Mouse (Mus musculus): ENCODE results near the gene Ifnz. TPM values are rescaled to one million over a fixed set of nuclear protein-coding genes. Genes with fewer than 3 reads are reported as not detected.
A peak's percentile ranks its signal among the peaks of the same experiment; 100 is the strongest.
"Not testable (repeated sequence)": the region's sequence is repeated elsewhere in the genome, so short reads cannot be mapped to it uniquely, and the experiment has no call there.

Gene Ifnz
- polyA plus RNA-seq (2015; fragmentation: Nextera tagmentation; extraction: Ambion mirVana) = 0.14 and 0.46 TPM in 2 replicates

GRCm38 (mm10) chr4:88781831-88782230 lies at the start of gene Ifnz:
Gene Ifnz (plus strand): TSS chr4:88782131.
- H3K4me2 ChIP-seq (ENCODE audit: low read length) = peak within 1 kb of the TSS; percentile 35; the same call in 1 of the 2 replicates
- 25% methylated on average over 3 of the region's 7 CpGs for WGBS
- H3K27me3 ChIP-seq (ENCODE audit: insufficient read depth, low read length); H3K9me3 ChIP-seq (replicated peaks; ENCODE audit: low read length); H3K4me3 ChIP-seq (replicated peaks; ENCODE audit: low read depth, low read length); H3K9ac ChIP-seq (ENCODE audit: low read depth, low read length); H3K36me3 ChIP-seq (ENCODE audit: insufficient read depth, low read length); ATAC-seq (replicated peaks; ENCODE audit: low FRiP score, low read depth); H3K4me1 ChIP-seq (replicated peaks; ENCODE audit: insufficient read depth, low read length); DNase-seq (ENCODE audit: low spot score): not testable (repeated sequence)
- H3K27ac ChIP-seq = peak within 1 kb of the TSS; percentile 50; the same call in 1 of the 2 replicates

- H3K4me2 ChIP-seq (ENCODE audit: low read length) = no peak overlapping the region
- TF ChIP-seq CTCF (IDR thresholded peaks at IDR 0.05; ENCODE audit: low read depth) = peak; percentile 91
- ATAC-seq (replicated peaks; ENCODE audit: low FRiP score, low read depth) (no peak), DNase-seq (ENCODE audit: low spot score) (peak; percentile 79)
- no peaks in the 10 kb centered on the region for H3K9me3 ChIP-seq (replicated peaks; ENCODE audit: low read length)
- no peak overlapping the region for H3K4me3 ChIP-seq (replicated peaks; ENCODE audit: low read depth, low read length)
- no peaks in the 10 kb centered on the region for H3K27me3 ChIP-seq (ENCODE audit: insufficient read depth, low read length)
- no peak overlapping the region for H3K27ac ChIP-seq
- no peak overlapping the region for H3K9ac ChIP-seq (ENCODE audit: low read depth, low read length)
- WGBS = 6% methylated on average over 2 of the region's 2 CpGs
- no peaks in the 10 kb centered on the region for H3K36me3 ChIP-seq (ENCODE audit: insufficient read depth, low read length)
- H3K4me1 ChIP-seq (replicated peaks; ENCODE audit: insufficient read depth, low read length) = no peaks in the 10 kb centered on the region
These were observed 43.5 kb upstream of the Ifnz start for GRCm38 (mm10) chr4:88738480-88738879.

GRCm38 (mm10) chr4:88739036-88739435 lies 42.9 kb upstream of the Ifnz start:
- no peak for TF ChIP-seq CTCF (IDR thresholded peaks at IDR 0.05; ENCODE audit: low read depth)
- ATAC-seq (replicated peaks; ENCODE audit: low FRiP score, low read depth) (no peak), DNase-seq (ENCODE audit: low spot score) (no peak)
- no peaks in the 10 kb centered on the region for H3K27me3 ChIP-seq (ENCODE audit: insufficient read depth, low read length)
- no peaks in the 10 kb centered on the region for H3K4me1 ChIP-seq (replicated peaks; ENCODE audit: insufficient read depth, low read length)
- WGBS = 89% methylated on average over 6 of the region's 6 CpGs
- H3K9ac ChIP-seq (ENCODE audit: low read depth, low read length) = no peak overlapping the region
- H3K9me3 ChIP-seq (replicated peaks; ENCODE audit: low read length) = no peaks in the 10 kb centered on the region
- no peak overlapping the region for H3K4me3 ChIP-seq (replicated peaks; ENCODE audit: low read depth, low read length)
- H3K36me3 ChIP-seq (ENCODE audit: insufficient read depth, low read length) = no peaks in the 10 kb centered on the region
- H3K4me2 ChIP-seq (ENCODE audit: low read length) = no peak overlapping the region
- no peak overlapping the region for H3K27ac ChIP-seq

GRCm38 (mm10) chr4:88741426-88741825 lies 40.5 kb upstream of the Ifnz start:
- ATAC-seq (replicated peaks; ENCODE audit: low FRiP score, low read depth) (no peak), DNase-seq (ENCODE audit: low spot score) (no peak)
- Histone ChIP-seq H3K4me3 (replicated peaks; ENCODE audit: low read depth, low read length) (no peak overlapping the region), H3K4me2 (ENCODE audit: low read length) (no peak overlapping the region), H3K9ac (ENCODE audit: low read depth, low read length) (no peak overlapping the region), H3K4me1 (replicated peaks; ENCODE audit: insufficient read depth, low read length) (no peaks in the 10 kb centered on the region), H3K27me3 (ENCODE audit: insufficient read depth, low read length) (no peaks in the 10 kb centered on the region), H3K27ac (no peak overlapping the region), H3K9me3 (replicated peaks; ENCODE audit: low read length) (no peaks in the 10 kb centered on the region), H3K36me3 (ENCODE audit: insufficient read depth, low read length) (no peaks in the 10 kb centered on the region)
- no peak for TF ChIP-seq CTCF (IDR thresholded peaks at IDR 0.05; ENCODE audit: low read depth)
- 85% methylated on average over 4 of the region's 4 CpGs for WGBS

GRCm38 (mm10) chr4:88742771-88743371 lies 39.1 kb upstream of the Ifnz start:
- DNase-seq (ENCODE audit: low spot score) (peak; percentile 40), ATAC-seq (replicated peaks; ENCODE audit: low FRiP score, low read depth) (no peak)
- H3K4me1 ChIP-seq (replicated peaks; ENCODE audit: insufficient read depth, low read length) = no peaks in the 10 kb centered on the region
- H3K27me3 ChIP-seq (ENCODE audit: insufficient read depth, low read length) = no peaks in the 10 kb centered on the region
- H3K9me3 ChIP-seq (replicated peaks; ENCODE audit: low read length) = no peaks in the 10 kb centered on the region
- peak; percentile 48; the same call in 1 of the 2 replicates for TF ChIP-seq CTCF (IDR thresholded peaks at IDR 0.05; ENCODE audit: low read depth)
- no peak overlapping the region for H3K4me2 ChIP-seq (ENCODE audit: low read length)
- no peak overlapping the region for H3K4me3 ChIP-seq (replicated peaks; ENCODE audit: low read depth, low read length)
- H3K36me3 ChIP-seq (ENCODE audit: insufficient read depth, low read length) = no peaks in the 10 kb centered on the region
- no peak overlapping the region for H3K27ac ChIP-seq
- no peak overlapping the region for H3K9ac ChIP-seq (ENCODE audit: low read depth, low read length)
- 70% methylated on average over 7 of the region's 7 CpGs for WGBS

- Histone ChIP-seq H3K27me3 (ENCODE audit: insufficient read depth, low read length) (no peaks in the 10 kb centered on the region), H3K9me3 (replicated peaks; ENCODE audit: low read length) (no peaks in the 10 kb centered on the region), H3K4me3 (replicated peaks; ENCODE audit: low read depth, low read length) (no peak overlapping the region), H3K9ac (ENCODE audit: low read depth, low read length) (no peak overlapping the region), H3K36me3 (ENCODE audit: insufficient read depth, low read length) (no peaks in the 10 kb centered on the region), H3K4me2 (ENCODE audit: low read length) (no peak overlapping the region), H3K4me1 (replicated peaks; ENCODE audit: insufficient read depth, low read length) (no peaks in the 10 kb centered on the region), H3K27ac (no peak overlapping the region)
- no peak for TF ChIP-seq CTCF (IDR thresholded peaks at IDR 0.05; ENCODE audit: low read depth)
- DNase-seq (ENCODE audit: low spot score) (no peak), ATAC-seq (replicated peaks; ENCODE audit: low FRiP score, low read depth) (no peak)
- WGBS = 56% methylated on average over 3 of the region's 3 CpGs
These were observed 37.7 kb upstream of the Ifnz start for GRCm38 (mm10) chr4:88744207-88744606.

- TF ChIP-seq CTCF (IDR thresholded peaks at IDR 0.05; ENCODE audit: low read depth) = no peak
- Histone ChIP-seq H3K9ac (ENCODE audit: low read depth, low read length) (no peak overlapping the region), H3K36me3 (ENCODE audit: insufficient read depth, low read length) (no peaks in the 10 kb centered on the region), H3K4me2 (ENCODE audit: low read length) (no peak overlapping the region), H3K9me3 (replicated peaks; ENCODE audit: low read length) (no peaks in the 10 kb centered on the region), H3K27ac (no peak overlapping the region), H3K4me1 (replicated peaks; ENCODE audit: insufficient read depth, low read length) (no peaks in the 10 kb centered on the region), H3K4me3 (replicated peaks; ENCODE audit: low read depth, low read length) (no peak overlapping the region), H3K27me3 (ENCODE audit: insufficient read depth, low read length) (no peaks in the 10 kb centered on the region)
- no peak for DNase-seq (ENCODE audit: low spot score)
- ATAC-seq (replicated peaks; ENCODE audit: low FRiP score, low read depth) = no peak
- 49% methylated on average over 6 of the region's 6 CpGs for WGBS
These were observed 32.0 kb upstream of the Ifnz start for GRCm38 (mm10) chr4:88749926-88750325.

All from kidney, postnatal 0 days (tissue).